Mouse (Mus musculus) kidney, embryonic 16.5 days (tissue): ENCODE data around the gene Adam10. TPM values are rescaled to one million over a fixed set of nuclear protein-coding genes. Genes with fewer than 3 reads are reported as not detected.

Source experiments
- ATAC-seq: fragments of 200-750 bp; cut with Nextera tagmentation; 2 replicates; pipeline ENCODE4 v1.8.0; 2017; ENCODE audit warnings: moderate TSS enrichment; ENCODE audit not compliant: low FRiP score, low TSS enrichment
- H3K27ac ChIP-seq: fragments of 300-500 bp; sonication (generic); 2 replicates; pipeline ENCODE4 v1.5.1; 2014; ENCODE audit warnings: low read length
- H3K27me3 ChIP-seq: fragments of 300-500 bp; sonication (generic); 2 replicates; pipeline ENCODE4 v1.6.1; 2014; ENCODE audit warnings: low read length, control low read depth, mixed read lengths; ENCODE audit not compliant: insufficient read depth
- H3K36me3 ChIP-seq: fragments of 300-500 bp; sonication (generic); 2 replicates; pipeline ENCODE4 v1.6.1; 2014; ENCODE audit warnings: low read length, control low read depth, mixed read lengths; ENCODE audit not compliant: insufficient read depth
- H3K4me1 ChIP-seq: fragments of 300-500 bp; sonication (generic); 2 replicates; pipeline ENCODE4 v1.6.1; 2014; ENCODE audit warnings: low read length, control low read depth, mixed read lengths; ENCODE audit not compliant: insufficient read depth
- H3K4me2 ChIP-seq: fragments of 300-500 bp; sonication (generic); replicated peaks from 2 replicates; pipeline ENCODE4 v1.6.1; 2014; ENCODE audit warnings: low read depth, low read length
- H3K4me3 ChIP-seq: fragments of 300-500 bp; sonication (generic); 2 replicates; pipeline ENCODE4 v1.5.1; 2014; ENCODE audit warnings: mild to moderate bottlenecking, low read length
- H3K9ac ChIP-seq: fragments of 300-500 bp; sonication (generic); replicated peaks from 2 replicates; pipeline ENCODE4 v1.6.1; 2014; ENCODE audit warnings: low read length
- H3K9me3 ChIP-seq: fragments of 300-500 bp; sonication (generic); 2 replicates; pipeline ENCODE4 v1.6.1; 2016; ENCODE audit warnings: low read length, control low read depth
- WGBS: fragments of 180-500 bp; shearing (Covaris S2); extraction: QIAGEN DNeasy Blood & Tissue Kit; methylation state at CpG from one replicate; pipeline ENCODE4 v1.1.7; 2014; 5-methylcytosine and 5-hydroxymethylcytosine counted together
- polyA plus RNA-seq: library from polyadenylated mRNA; unstranded; fragments of >200 nt; fragmentation: Nextera tagmentation; extraction: Ambion mirVana; gene quantifications from 2 replicates; pipeline ENCODE4 v1.2.1, GENCODE M21; 2015

Adam10 gene
- polyA plus RNA-seq, 1 experiment from 2014 or later: 88.7 TPM

DNA sequence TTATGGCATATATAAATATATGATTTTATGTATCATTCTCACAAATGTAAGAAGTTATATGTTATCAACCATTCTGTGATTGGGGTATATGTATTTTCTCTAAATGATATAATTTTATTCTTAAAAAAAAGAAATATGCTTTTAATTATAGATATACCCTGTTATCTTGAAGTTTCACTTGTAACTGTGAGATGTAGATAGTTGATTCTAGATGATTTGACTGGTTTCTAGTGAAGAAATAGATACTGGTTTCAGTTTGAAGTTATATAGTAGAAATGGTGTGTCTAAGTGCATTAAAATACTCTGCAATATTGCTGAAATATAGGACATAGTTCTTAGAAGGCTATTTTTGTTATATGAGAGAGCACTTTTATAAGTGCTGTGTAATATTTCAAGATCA, 11.8 kb downstream of the Adam10 start:
- Histone ChIP-seq H3K4me1 (peaks cover 6% of the 10 kb centered on the region; the same call in 1 of the 2 replicates), H3K27ac (no peak overlapping the region), H3K9me3 (no peaks in the 10 kb centered on the region), H3K27me3 (no peaks in the 10 kb centered on the region), H3K4me2 (no peak overlapping the region), H3K4me3 (no peak overlapping the region), H3K9ac (no peak overlapping the region), H3K36me3 (no peaks in the 10 kb centered on the region)
- no peak for ATAC-seq

DNA sequence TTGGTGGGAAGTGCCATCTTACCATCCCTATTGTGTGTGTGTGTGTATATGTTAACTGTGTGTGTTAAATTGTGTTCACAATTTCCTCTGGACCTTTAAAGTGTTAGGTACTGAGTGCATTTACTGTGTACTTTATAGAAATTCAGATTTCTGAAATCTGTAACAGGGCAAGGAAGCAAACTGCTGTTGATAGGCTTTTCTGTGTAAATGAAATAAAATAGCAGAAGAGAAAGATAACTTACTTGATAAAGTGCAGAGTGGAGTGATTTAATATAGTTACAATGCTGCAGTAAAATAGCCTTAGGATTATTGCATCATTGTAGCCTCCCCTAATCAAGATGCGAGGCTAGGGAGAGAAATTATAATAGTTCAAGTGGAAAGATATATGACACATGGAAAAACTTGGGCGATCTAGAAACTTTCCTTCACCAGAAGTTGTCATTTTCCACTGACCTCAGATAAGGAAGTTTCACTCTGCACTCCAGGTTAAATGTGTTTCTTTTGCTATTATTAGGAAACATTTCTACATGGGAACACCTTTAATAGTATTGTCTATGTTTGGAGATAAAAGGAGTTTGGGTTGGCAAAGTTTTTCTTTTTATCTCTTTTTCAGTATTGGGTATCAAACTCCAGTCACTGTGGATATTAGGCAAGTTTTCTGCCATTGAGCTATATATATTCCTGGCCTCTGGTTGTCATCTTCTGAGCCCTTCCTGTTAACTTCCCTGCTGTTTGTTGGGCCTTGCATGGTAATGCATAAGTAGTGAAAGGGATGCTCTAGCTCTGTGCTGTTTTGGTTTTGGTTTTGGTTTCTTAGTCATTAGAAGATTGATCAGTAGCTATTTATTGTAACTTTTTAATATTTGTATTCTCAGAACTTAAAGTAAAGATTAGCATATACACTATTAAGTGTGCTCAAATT, 13.2 kb downstream of the Adam10 start:
- ATAC-seq: no peak
- Histone ChIP-seq H3K4me1 (peaks cover 6% of the 10 kb centered on the region; the same call in 1 of the 2 replicates), H3K27ac (no peak overlapping the region), H3K36me3 (no peaks in the 10 kb centered on the region), H3K9me3 (no peaks in the 10 kb centered on the region), H3K4me2 (no peak overlapping the region), H3K4me3 (no peak overlapping the region), H3K9ac (no peak overlapping the region), H3K27me3 (no peaks in the 10 kb centered on the region)
- 57% methylated on average over 2 of the region's 2 CpGs for WGBS

DNA sequence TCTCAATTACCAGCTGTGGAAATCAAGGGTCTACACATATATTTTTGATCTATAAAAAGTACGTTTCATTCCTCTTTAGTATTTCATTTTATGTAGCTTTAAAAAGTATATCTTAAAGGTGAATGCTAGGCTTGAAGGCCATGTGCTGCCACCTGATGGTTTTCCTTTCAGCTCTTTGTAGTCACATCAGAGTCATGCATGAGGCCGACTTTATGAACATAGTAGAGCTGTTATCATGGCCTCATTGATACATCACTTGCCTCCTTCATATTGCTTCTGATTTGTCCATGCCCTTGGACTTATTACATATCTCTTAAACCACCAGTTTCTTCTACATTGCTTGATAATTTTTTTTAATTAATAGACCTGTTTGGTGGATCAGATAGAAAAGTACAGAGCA, 16.9 kb downstream of the Adam10 start:
- no peak overlapping the region for H3K4me3 ChIP-seq
- WGBS: 90% methylated on average over 2 of the region's 2 CpGs
- H3K9me3 ChIP-seq: no peaks in the 10 kb centered on the region
- H3K36me3 ChIP-seq: no peaks in the 10 kb centered on the region
- no peaks in the 10 kb centered on the region for H3K27me3 ChIP-seq
- H3K27ac ChIP-seq: no peak overlapping the region
- no peak overlapping the region for H3K9ac ChIP-seq
- H3K4me2 ChIP-seq: no peak overlapping the region
- peaks cover 6% of the 10 kb centered on the region; the same call in 1 of the 2 replicates for H3K4me1 ChIP-seq
- ATAC-seq: no peak

DNA sequence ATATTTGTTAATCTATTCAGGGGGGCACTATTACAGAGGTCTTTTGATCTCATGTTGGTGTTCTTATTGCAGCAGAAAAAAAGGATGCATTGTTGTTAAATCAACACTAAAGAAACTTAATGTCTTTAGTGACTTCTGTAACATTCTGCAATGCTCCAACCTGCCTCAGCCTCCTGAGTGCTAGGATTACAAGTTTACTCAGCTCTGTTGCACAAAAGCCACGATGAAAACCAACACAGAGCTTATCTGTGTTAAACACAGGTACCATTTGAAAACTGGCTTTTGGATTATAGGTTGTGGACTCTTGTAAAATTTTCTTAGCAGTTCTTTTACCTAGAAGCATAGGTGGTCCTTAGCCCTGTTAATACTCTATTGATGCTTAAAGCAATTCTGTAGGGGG, 19.3 kb downstream of the Adam10 start:
- Histone ChIP-seq H3K9ac (no peak overlapping the region), H3K36me3 (no peaks in the 10 kb centered on the region), H3K4me2 (no peak overlapping the region), H3K4me1 (no peaks in the 10 kb centered on the region), H3K9me3 (no peaks in the 10 kb centered on the region), H3K4me3 (no peak overlapping the region), H3K27ac (no peak overlapping the region), H3K27me3 (no peaks in the 10 kb centered on the region)
- ATAC-seq: no peak
- WGBS: 88% methylated on average over 1 of the region's 1 CpGs

DNA sequence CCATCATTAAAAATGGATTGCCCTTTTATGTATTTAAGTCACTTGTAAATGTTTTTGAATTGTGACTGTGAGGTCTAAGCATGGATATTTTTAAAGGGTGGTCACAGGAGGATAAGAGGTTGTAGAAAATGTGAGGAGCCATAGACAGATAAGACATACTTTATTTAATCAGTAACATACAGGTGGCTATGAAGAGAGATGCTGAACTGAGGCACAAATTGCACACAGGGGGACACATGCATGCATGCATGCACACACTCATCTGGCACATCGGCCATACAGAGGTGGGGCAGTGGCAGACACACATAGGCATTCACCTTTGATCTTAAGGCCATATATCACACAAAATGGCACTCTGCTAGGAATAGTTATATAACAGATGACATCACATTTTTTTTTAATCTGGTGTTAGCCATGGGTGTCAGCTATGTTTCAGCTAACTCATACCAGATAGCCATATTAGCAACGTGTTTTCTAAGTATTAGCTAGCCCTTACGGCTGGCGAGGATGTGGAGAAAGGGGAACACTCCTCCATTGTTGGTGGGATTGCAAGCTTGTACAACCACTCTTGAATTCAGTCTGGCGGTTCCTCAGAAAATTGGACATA, 24.9 kb downstream of the Adam10 start:
- Histone ChIP-seq H3K4me2 (no peak overlapping the region), H3K36me3 (peaks cover 3% of the 10 kb centered on the region; the same call in 1 of the 2 replicates), H3K27me3 (no peaks in the 10 kb centered on the region), H3K9me3 (no peaks in the 10 kb centered on the region), H3K4me1 (no peaks in the 10 kb centered on the region), H3K9ac (no peak overlapping the region), H3K4me3 (no peak overlapping the region), H3K27ac (no peak overlapping the region)
- no peak for ATAC-seq
- 88% methylated on average over 5 of the region's 5 CpGs for WGBS

DNA sequence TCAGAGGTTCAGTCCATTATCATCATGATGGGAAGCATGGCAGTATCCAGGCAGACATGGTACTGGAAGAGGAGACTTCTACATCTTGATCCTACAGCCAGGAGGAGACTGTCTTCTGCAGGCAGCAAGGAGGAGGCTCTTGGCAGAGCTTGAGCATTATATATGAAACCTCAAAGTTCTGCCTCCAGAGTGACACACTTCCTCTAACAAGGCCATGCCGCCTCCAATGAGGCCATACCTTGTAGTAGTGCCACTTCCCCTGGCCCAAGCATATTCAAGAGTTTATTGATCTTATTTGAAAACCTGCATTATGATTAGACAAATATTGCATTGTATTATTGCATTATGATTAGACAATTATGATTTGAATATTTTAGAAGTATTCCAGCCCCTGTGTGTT, 27.6 kb downstream of the Adam10 start:
- H3K9ac ChIP-seq: no peak overlapping the region
- H3K9me3 ChIP-seq: no peaks in the 10 kb centered on the region
- H3K27ac ChIP-seq: no peak overlapping the region
- H3K4me2 ChIP-seq: no peak overlapping the region
- no peaks in the 10 kb centered on the region for H3K4me1 ChIP-seq
- H3K27me3 ChIP-seq: no peaks in the 10 kb centered on the region
- ATAC-seq: no peak
- peaks cover 3% of the 10 kb centered on the region; the same call in 1 of the 2 replicates for H3K36me3 ChIP-seq
- 91% methylated on average over 1 of the region's 1 CpGs for WGBS
- H3K4me3 ChIP-seq: no peak overlapping the region

DNA sequence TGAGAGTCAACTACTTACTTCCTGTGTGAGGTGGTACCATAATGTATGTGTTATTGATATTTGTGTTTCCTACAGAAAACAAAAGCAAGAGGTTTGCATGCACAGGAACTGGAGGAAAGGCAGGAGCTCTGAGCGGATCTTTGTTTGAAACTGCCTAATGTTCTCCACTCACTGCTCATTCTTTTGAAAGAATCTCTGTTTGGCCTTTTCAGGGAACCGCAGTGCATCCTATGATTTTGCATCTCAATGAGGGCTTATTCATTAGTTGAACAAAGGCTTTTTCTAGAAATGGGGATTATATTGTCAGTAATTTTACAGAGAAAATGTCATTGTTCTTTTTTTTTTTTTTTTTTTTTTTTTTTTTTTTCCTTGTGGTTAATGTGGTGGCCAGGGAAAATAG, 50.7 kb downstream of the Adam10 start:
- no peak for ATAC-seq
- Histone ChIP-seq H3K4me3 (no peak overlapping the region), H3K9ac (no peak overlapping the region), H3K36me3 (no peaks in the 10 kb centered on the region), H3K27me3 (no peaks in the 10 kb centered on the region), H3K4me1 (no peaks in the 10 kb centered on the region), H3K27ac (no peak overlapping the region), H3K4me2 (no peak overlapping the region), H3K9me3 (no peaks in the 10 kb centered on the region)
- 88% methylated on average over 2 of the region's 2 CpGs for WGBS

DNA sequence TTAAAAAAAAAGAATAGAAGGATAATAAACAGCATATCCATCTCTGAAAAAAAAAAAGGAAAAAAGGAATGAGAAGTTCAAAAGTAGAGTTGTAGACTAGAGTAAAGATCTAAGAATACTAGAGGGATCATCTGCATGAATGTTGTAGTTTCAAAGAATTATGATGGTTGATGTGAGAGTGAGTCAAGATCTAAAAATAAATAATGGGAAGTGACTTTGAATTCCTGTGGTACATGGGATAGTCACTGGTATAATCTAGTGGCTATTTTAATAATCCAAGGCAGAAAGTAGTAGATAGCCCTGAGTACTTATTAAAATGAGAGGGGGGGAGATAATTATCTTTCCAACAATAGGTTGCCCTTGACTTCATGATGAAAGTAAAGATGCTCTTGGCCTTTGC, 52.3 kb downstream of the Adam10 start:
- H3K36me3 ChIP-seq: no peaks in the 10 kb centered on the region
- H3K27me3 ChIP-seq: no peaks in the 10 kb centered on the region
- no peaks in the 10 kb centered on the region for H3K4me1 ChIP-seq
- no peak overlapping the region for H3K27ac ChIP-seq
- no peak overlapping the region for H3K9ac ChIP-seq
- H3K4me3 ChIP-seq: no peak overlapping the region
- no peak overlapping the region for H3K4me2 ChIP-seq
- no peak for ATAC-seq
- no peaks in the 10 kb centered on the region for H3K9me3 ChIP-seq

DNA sequence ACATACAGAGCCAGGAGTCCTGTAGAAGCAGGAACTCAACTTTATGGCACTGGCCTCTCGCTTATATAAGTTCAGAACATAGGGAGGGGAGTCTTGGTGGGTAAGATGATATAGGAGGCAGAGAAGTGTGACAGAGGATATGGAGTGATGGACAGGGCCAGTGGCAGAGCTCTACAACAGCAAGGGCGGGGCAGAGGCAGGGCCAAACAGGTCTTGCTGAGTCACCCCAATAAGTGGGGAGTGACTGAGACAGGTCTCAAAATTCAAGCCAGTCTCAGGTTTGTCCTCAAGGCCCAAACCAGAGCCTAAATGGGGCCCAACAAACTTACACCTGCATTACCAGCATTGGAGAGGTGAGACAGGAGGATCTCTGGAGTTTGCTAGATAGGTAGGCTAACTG, 54.4 kb downstream of the Adam10 start:
- Histone ChIP-seq H3K9ac (no peak overlapping the region), H3K27ac (no peak overlapping the region), H3K4me1 (no peaks in the 10 kb centered on the region), H3K4me2 (no peak overlapping the region), H3K27me3 (no peaks in the 10 kb centered on the region), H3K36me3 (no peaks in the 10 kb centered on the region), H3K9me3 (no peaks in the 10 kb centered on the region), H3K4me3 (no peak overlapping the region)
- ATAC-seq: no peak
- 72% methylated on average over 2 of the region's 2 CpGs for WGBS

DNA sequence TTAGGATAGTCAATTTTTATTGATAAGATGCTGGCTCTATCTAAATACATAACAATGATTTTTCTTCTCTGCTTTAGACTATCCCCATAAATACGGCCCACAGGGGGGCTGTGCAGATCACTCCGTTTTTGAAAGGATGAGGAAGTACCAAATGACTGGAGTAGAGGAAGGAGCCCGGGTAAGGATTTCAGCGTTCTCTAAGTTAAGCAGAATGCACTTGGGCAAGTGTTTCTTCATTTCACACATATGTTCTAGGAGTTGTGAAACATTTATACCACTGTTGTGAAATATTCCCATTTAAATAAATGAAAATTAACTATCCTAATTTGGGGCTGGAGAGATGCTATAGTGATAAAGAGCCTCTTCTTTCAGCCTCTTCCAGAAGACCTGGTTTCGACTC, 61.2 kb downstream of the Adam10 start:
- H3K9me3 ChIP-seq: no peaks in the 10 kb centered on the region
- H3K9ac ChIP-seq: no peak overlapping the region
- no peaks in the 10 kb centered on the region for H3K27me3 ChIP-seq
- H3K4me3 ChIP-seq: no peak overlapping the region
- H3K4me1 ChIP-seq: no peaks in the 10 kb centered on the region
- no peak overlapping the region for H3K4me2 ChIP-seq
- no peak overlapping the region for H3K27ac ChIP-seq
- ATAC-seq: no peak
- WGBS: 94% methylated on average over 5 of the region's 5 CpGs
- H3K36me3 ChIP-seq: peaks cover 5% of the 10 kb centered on the region; the same call in 1 of the 2 replicates
